12 mouse cellular contexts compared by ENCODE assay signal in the genomic region with DNA sequence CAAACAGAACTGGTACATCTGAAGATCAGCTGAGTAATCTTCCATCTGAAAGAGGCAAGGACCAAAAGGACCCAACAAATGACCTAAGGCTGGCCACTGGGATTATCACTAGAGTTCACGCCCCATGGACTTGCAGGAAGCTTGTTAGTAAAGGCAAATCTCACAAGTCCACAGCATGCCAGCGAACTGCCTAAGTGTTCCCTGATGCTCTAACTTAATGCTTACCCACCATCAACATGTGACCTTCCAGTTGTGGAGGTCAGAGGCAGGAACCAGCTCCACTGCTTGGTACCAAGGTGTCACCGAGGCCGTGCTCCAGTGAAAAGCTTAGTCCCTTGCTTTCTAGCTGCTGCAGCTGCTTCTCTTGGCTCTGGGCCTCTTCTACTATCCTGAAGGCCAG. TPM values are rescaled to one million over a fixed set of nuclear protein-coding genes. Genes with fewer than 3 reads are reported as not detected.
DNase-seq lines count a peak whose midpoint lies in the region; ATAC-seq and TF ChIP-seq lines count a peak whose summit lies in the region.
"Had no signal": no experiment of that assay in that cellular context is flagged by ENCODE, and none has a peak within 500 bp of the region (broad histone marks: within the 10 kb centered on the region; RNA-seq: fewer than 3 reads in every experiment).

No protein-coding gene starts in this region.

- H3K4me3 ChIP-seq in erythroblast, embryonic 14.5 days (replicated peaks), result peak overlapping the region; percentile 16
- H3K4me3 ChIP-seq in liver, embryonic 12.5 days, result no peak overlapping the region
- H3K4me3 ChIP-seq in liver, postnatal 0 days (ENCODE audit: low read depth, low read length), result no peak overlapping the region
- H3K4me3 ChIP-seq in forebrain, postnatal 0 days (ENCODE audit: low read depth, low read length), result no peak overlapping the region
- H3K4me3 ChIP-seq in thymus, adult 2 months (ENCODE audit: control insufficient read depth, insufficient read depth, low read length), result no peak overlapping the region
- H3K4me3 ChIP-seq: embryonic facial prominence, embryonic 15.5 days had no signal

- WGBS in liver, embryonic 12.5 days (ENCODE audit: insufficient replicate concordance), result 72% methylated on average over 4 of the region's 4 CpGs
- WGBS in liver, postnatal 0 days (ENCODE audit: insufficient replicate concordance), result 75% methylated on average over 4 of the region's 4 CpGs
- 82% methylated on average over 4 of the region's 4 CpGs for WGBS in forebrain, postnatal 0 days
- 95% methylated on average over 4 of the region's 4 CpGs for WGBS in thymus, adult 2 months

- H3K9me3 ChIP-seq in erythroblast, embryonic 14.5 days (ENCODE audit: control insufficient read depth, low read length), result no peaks in the 10 kb centered on the region
- no peaks in the 10 kb centered on the region for H3K9me3 ChIP-seq in liver, embryonic 12.5 days (replicated peaks)
- no peaks in the 10 kb centered on the region for H3K9me3 ChIP-seq in liver, postnatal 0 days (ENCODE audit: low read length)
- no peaks in the 10 kb centered on the region for H3K9me3 ChIP-seq in forebrain, postnatal 0 days (ENCODE audit: low read length)
- H3K9me3 ChIP-seq: embryonic facial prominence, embryonic 15.5 days had no signal

- peaks cover 92% of the 10 kb centered on the region for H3K4me1 ChIP-seq in erythroblast, embryonic 14.5 days (ENCODE audit: control insufficient read depth)
- peaks cover 89% of the 10 kb centered on the region for H3K4me1 ChIP-seq in liver, embryonic 12.5 days
- H3K4me1 ChIP-seq in liver, postnatal 0 days (ENCODE audit: insufficient read depth), result peaks cover 50% of the 10 kb centered on the region
- H3K4me1 ChIP-seq in forebrain, postnatal 0 days (ENCODE audit: insufficient read depth), result no peaks in the 10 kb centered on the region
- peaks cover 13% of the 10 kb centered on the region for H3K4me1 ChIP-seq in thymus, adult 2 months (replicated peaks; ENCODE audit: control insufficient read depth, insufficient read depth, low read length)

- H3K4me2 ChIP-seq in liver, embryonic 12.5 days, result peak overlapping the region; percentile 70
- H3K4me2 ChIP-seq in liver, postnatal 0 days (ENCODE audit: low read depth, low read length), result 0 out of 2 replicates have a peak overlapping the region, but pooled peaks have one; percentile 0
- H3K4me2 ChIP-seq in forebrain, postnatal 0 days (ENCODE audit: low read depth), result no peak overlapping the region
- H3K4me2 ChIP-seq: embryonic facial prominence, embryonic 15.5 days had no signal

- no peaks in the 10 kb centered on the region for H3K27me3 ChIP-seq in erythroblast, embryonic 14.5 days (ENCODE audit: control insufficient read depth)
- no peaks in the 10 kb centered on the region for H3K27me3 ChIP-seq in liver, embryonic 12.5 days (replicated peaks)
- H3K27me3 ChIP-seq in liver, postnatal 0 days (ENCODE audit: insufficient read depth, low read length), result no peaks in the 10 kb centered on the region
- H3K27me3 ChIP-seq in forebrain, postnatal 0 days (ENCODE audit: insufficient read depth, low read length), result no peaks in the 10 kb centered on the region
- H3K27me3 ChIP-seq in thymus, adult 2 months (ENCODE audit: control insufficient read depth, insufficient read depth, low read length), result no peaks in the 10 kb centered on the region
- H3K27me3 ChIP-seq: embryonic facial prominence, embryonic 15.5 days had no signal

- ATAC-seq in erythroblast, adult 5-6 weeks (replicated peaks; ENCODE audit: low FRiP score, poor library complexity, severe bottlenecking), result no peak
- no peak for ATAC-seq in liver, embryonic 12.5 days
- no peak for ATAC-seq in liver, postnatal 0 days
- ATAC-seq in forebrain, postnatal 0 days, result no peak
- ATAC-seq: hindbrain, postnatal 0 days had no signal

- H3K36me3 ChIP-seq in erythroblast, embryonic 14.5 days (ENCODE audit: control insufficient read depth), result peaks cover 91% of the 10 kb centered on the region
- H3K36me3 ChIP-seq in liver, embryonic 12.5 days, result peaks cover 33% of the 10 kb centered on the region
- H3K36me3 ChIP-seq in liver, postnatal 0 days (replicated peaks; ENCODE audit: insufficient read depth, low read length), result peaks cover 3% of the 10 kb centered on the region
- H3K36me3 ChIP-seq in forebrain, postnatal 0 days (ENCODE audit: insufficient read depth), result no peaks in the 10 kb centered on the region
- no peaks in the 10 kb centered on the region for H3K36me3 ChIP-seq in thymus, adult 2 months (ENCODE audit: control insufficient read depth, insufficient read depth, low read length)
- H3K36me3 ChIP-seq: embryonic facial prominence, embryonic 15.5 days had no signal

- peak overlapping the region; percentile 96 for H3K27ac ChIP-seq in liver, embryonic 12.5 days
- peak overlapping the region; percentile 95 for H3K27ac ChIP-seq in liver, postnatal 0 days (ENCODE audit: low read depth)
- H3K27ac ChIP-seq in forebrain, postnatal 0 days (ENCODE audit: low read depth, low read length), result no peak overlapping the region
- no peak overlapping the region for H3K27ac ChIP-seq in thymus, adult 2 months (ENCODE audit: control insufficient read depth, insufficient read depth, low read length)
- H3K27ac ChIP-seq: hindbrain, postnatal 0 days had no signal

- no peak for TF ChIP-seq CTCF in liver, postnatal 0 days (IDR thresholded peaks at IDR 0.05; ENCODE audit: low read depth)
- TF ChIP-seq CTCF in forebrain, postnatal 0 days (IDR thresholded peaks at IDR 0.05; ENCODE audit: low read depth), result no peak
- TF ChIP-seq CTCF in thymus, adult 2 months (IDR thresholded peaks at IDR 0.05; ENCODE audit: borderline replicate concordance, control insufficient read depth, extremely low read depth, insufficient read depth, low read length, poor library complexity), result no peak

- DNase-seq in liver, result no peak
- DNase-seq in kidney, adult 9 months, result peak; percentile 67
- DNase-seq in liver, postnatal 0 days, result peak; percentile 12
- DNase-seq in forebrain, postnatal 0 days, result no peak
- no peak for DNase-seq in thymus, adult 2 months
- DNase-seq: cerebellum, adult 2 months; spleen, adult 18-20 months had no signal

- peak overlapping the region; percentile 69 for H3K9ac ChIP-seq in liver, embryonic 12.5 days
- H3K9ac ChIP-seq in liver, postnatal 0 days (replicated peaks), result no peak overlapping the region
- H3K9ac ChIP-seq in forebrain, postnatal 0 days, result no peak overlapping the region
- H3K9ac ChIP-seq: embryonic facial prominence, embryonic 15.5 days had no signal

- no peak for TF ChIP-seq POLR2A in thymus, adult 2 months (IDR thresholded peaks at IDR 0.05; ENCODE audit: control insufficient read depth, extremely low read depth, insufficient read depth, low read length, poor library complexity)

- no peak for TF ChIP-seq EP300 in liver, postnatal 0 days (IDR thresholded peaks at IDR 0.05; ENCODE audit: low read depth)

RNA-seq across cellular contexts. Expression of gene Trak2, which starts 21.4 kb away (rescaled TPM):
- polyA plus RNA-seq in erythroblast, embryonic 14.5 days (2012), result 54.9 and 57.2 TPM in 2 replicates
- total RNA-seq in erythroblast, adult 5-6 weeks (2015; ENCODE audit: low replicate concordance), result 1,139 and 1,320 TPM in 2 replicates
- total RNA-seq in erythroblast, adult 5-6 weeks (2017; ENCODE audit: low replicate concordance), result 1,424 and 1,593 TPM in 2 replicates
- 56.5 and 59.8 TPM in 2 replicates for polyA plus RNA-seq in liver, embryonic 12.5 days (2016; fragmentation: Nextera tagmentation; extraction: Ambion mirVana)
- polyA plus RNA-seq in liver, postnatal 0 days (2015; fragmentation: Nextera tagmentation; extraction: Ambion mirVana), result 17.7 and 22.8 TPM in 2 replicates
- total RNA-seq in forebrain, postnatal 0 days (2014; rRNA removed), result 40.9 and 44.6 TPM in 2 replicates
- 9.0 and 12.8 TPM in 2 replicates for polyA plus RNA-seq in forebrain, postnatal 0 days (2015; fragmentation: Nextera tagmentation; extraction: Ambion mirVana)
- polyA plus RNA-seq in thymus, adult 2 months (2012; rRNA removed), result 46.6 and 52.0 TPM in 2 replicates

RNA-seq across cellular contexts. Expression of gene Stradb, which starts 21.5 kb away (rescaled TPM):
- 2.2 and 2.5 TPM in 2 replicates for polyA plus RNA-seq in erythroblast, embryonic 14.5 days (2012)
- total RNA-seq in erythroblast, adult 5-6 weeks (2015; ENCODE audit: low replicate concordance), result 256 and 272 TPM in 2 replicates
- 236 and 255 TPM in 2 replicates for total RNA-seq in erythroblast, adult 5-6 weeks (2017; ENCODE audit: low replicate concordance)
- 37.5 and 38.4 TPM in 2 replicates for polyA plus RNA-seq in liver, embryonic 12.5 days (2016; fragmentation: Nextera tagmentation; extraction: Ambion mirVana)
- 29.1 and 30.5 TPM in 2 replicates for polyA plus RNA-seq in liver, postnatal 0 days (2015; fragmentation: Nextera tagmentation; extraction: Ambion mirVana)
- total RNA-seq in forebrain, postnatal 0 days (2014; rRNA removed), result 39.8 and 44.4 TPM in 2 replicates
- 92.6 and 99.6 TPM in 2 replicates for polyA plus RNA-seq in forebrain, postnatal 0 days (2015; fragmentation: Nextera tagmentation; extraction: Ambion mirVana)
- 15.5 and 15.6 TPM in 2 replicates for polyA plus RNA-seq in thymus, adult 2 months (2012; rRNA removed)

Comparison
In these comparisons a context has a peak if more than half of its experiments do, and no peak if none do; other contexts are left out.
1. DNase-seq: peak in kidney, adult 9 months (single experiment) and liver, postnatal 0 days (single experiment); none in liver (single experiment), forebrain, postnatal 0 days (single experiment) and thymus, adult 2 months (single experiment).
2. H3K27ac ChIP-seq: peak in liver, embryonic 12.5 days (single experiment) and liver, postnatal 0 days (single experiment); none in forebrain, postnatal 0 days (single experiment) and thymus, adult 2 months (single experiment).